Mouse (Mus musculus): Measurements from ENCODE around the gene Atp6ap1l. TPM values are rescaled to one million over a fixed set of nuclear protein-coding genes. Genes with fewer than 3 reads are reported as not detected.

The Atp6ap1l gene
- total and polyA plus RNA-seq, 3 experiments, result not detected

DNA sequence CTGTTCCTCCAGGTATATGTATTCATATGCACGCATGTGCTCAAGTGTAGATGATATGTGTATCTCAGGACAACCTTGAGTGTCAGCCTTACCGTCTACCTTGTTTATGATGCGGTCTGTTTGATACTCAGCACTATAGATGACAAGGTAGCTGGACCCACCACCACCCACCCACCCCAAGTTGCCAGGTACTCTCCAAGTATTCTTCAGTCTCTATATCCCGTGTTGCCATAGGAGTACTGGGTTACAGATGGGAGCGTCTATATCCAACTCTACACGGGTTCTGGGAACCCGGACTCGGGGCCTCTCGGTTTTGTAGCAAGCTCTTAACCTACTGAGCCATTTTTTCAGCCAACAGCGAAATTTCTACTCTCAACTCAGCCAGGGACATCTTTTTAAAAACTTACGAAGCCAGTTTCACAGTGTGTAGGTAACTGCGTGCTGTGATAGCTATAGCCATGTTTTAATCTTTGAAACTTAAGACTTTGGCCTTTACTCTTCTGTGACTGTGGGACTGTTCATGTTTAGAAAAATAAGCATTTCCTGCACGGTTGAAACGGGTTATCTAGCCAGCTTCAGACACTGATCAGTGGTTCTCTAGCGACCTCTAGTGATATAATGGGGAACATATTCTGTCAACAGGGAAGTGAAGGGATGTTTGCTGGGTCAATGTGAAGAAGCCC lies 64.5 kb downstream of the Atp6ap1l start:
- Histone ChIP-seq H3K4me1 (ENCODE audit: control insufficient read depth in 1 of 2, insufficient read depth in 2 of 2, low read length in 2 of 2) (peaks cover 7% of the 10 kb centered on the region in 2 experiments), H3K4me3 (ENCODE audit: control insufficient read depth in 1 of 2, insufficient read depth in 1 of 2, low read depth in 2 of 2, low read length in 2 of 2) (no peak overlapping the region), H3K36me3 (ENCODE audit: control insufficient read depth in 1 of 2, insufficient read depth in 2 of 2, low read length in 2 of 2) (peaks cover 0 to 13% of the 10 kb centered on the region in 2 experiments; a peak in 2 of 4 replicates), H3K27ac (ENCODE audit: control insufficient read depth, low read depth, low read length) (no peak overlapping the region), H3K79me2 (ENCODE audit: control insufficient read depth, insufficient read depth, low read length, poor library complexity) (no peaks in the 10 kb centered on the region), H3K27me3 (ENCODE audit: control insufficient read depth in 1 of 2, insufficient read depth in 2 of 2, low read length in 2 of 2) (no peaks in the 10 kb centered on the region), H3K9me3 (replicated peaks; ENCODE audit: insufficient read depth, low read length) (no peaks in the 10 kb centered on the region), H3K9ac (ENCODE audit: control insufficient read depth, low read depth, low read length, poor library complexity, severe bottlenecking) (no peak overlapping the region)
- TF ChIP-seq ZNF384 (IDR thresholded peaks at IDR 0.05; ENCODE audit: low read depth, low read length), result no peak
- peak; percentile 99 for TF ChIP-seq RAD21 (IDR thresholded peaks at IDR 0.05; ENCODE audit: low read depth, low read length)
- TF ChIP-seq ZC3H11A (IDR thresholded peaks at IDR 0.05; ENCODE audit: low read depth, low read length), result peak; percentile 94
- TF ChIP-seq SMC3 (IDR thresholded peaks at IDR 0.05; ENCODE audit: low read depth, low read length), result peak; percentile 95
- peak; percentile 75 for TF ChIP-seq ELF1 (IDR thresholded peaks at IDR 0.05; ENCODE audit: low read depth, low read length)
- peak; percentile 67 for TF ChIP-seq GATA1 (IDR thresholded peaks at IDR 0.05; ENCODE audit: low read depth, low read length)
- TF ChIP-seq CTCF (IDR thresholded peaks at IDR 0.05 in 2 of 3, conservative IDR thresholded peaks at IDR 0.05 in 1 of 3; ENCODE audit: control insufficient read depth in 1 of 3, insufficient read depth in 1 of 3, low read depth in 2 of 3, low read length in 3 of 3, poor library complexity in 1 of 3, severe bottlenecking in 1 of 3), result peak; percentile 52 to 96 (median 95)
- no peak for TF ChIP-seq TAL1 (IDR thresholded peaks at IDR 0.05; ENCODE audit: low read length)
- peak; percentile 84 for DNase-seq (ENCODE audit: low read depth, low spot score)

DNA sequence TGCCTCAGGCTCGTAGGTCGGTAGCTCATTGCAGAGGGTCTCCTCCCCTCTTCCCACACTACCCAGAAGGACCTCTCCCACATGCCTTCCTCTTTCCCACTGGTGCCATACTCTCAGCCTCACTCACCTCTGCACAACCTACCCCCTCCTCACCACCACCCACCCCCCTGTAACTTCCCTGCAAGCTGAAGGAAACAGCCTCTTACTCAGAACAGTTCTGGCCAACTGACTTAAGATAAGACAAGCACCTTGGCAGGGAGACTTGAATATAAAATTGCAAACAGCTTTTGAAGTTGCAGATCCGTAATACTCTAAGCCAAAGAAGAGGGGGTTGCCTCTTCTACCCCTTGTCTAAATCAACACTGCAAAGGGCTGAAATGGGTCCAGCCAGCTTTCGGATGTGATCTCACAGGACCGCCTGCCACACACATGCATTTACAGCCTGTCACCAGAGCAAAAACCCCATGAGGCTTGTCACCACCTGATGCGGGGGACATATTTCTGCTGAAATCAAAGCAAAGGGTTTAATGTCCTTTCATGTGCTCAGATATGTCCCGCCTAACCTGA lies 71.4 kb downstream of the Atp6ap1l start:
- DNase-seq (ENCODE audit: low read depth, low spot score), result peak; percentile 34
- TF ChIP-seq ETS1 (IDR thresholded peaks at IDR 0.05; ENCODE audit: low read depth, low read length), result peak; percentile 29; the same call in 1 of the 2 replicates
- TF ChIP-seq BHLHE40 (IDR thresholded peaks at IDR 0.05; ENCODE audit: borderline replicate concordance, low read depth, low read length), result no peak
- no peak for TF ChIP-seq MYB (IDR thresholded peaks at IDR 0.05; ENCODE audit: low read depth, low read length)
- no peak for TF ChIP-seq SMC3 (IDR thresholded peaks at IDR 0.05; ENCODE audit: low read depth, low read length)
- peak in 1 of 2 experiments; percentile 52; a peak in 2 of 4 replicates for TF ChIP-seq EP300 (IDR thresholded peaks at IDR 0.05; ENCODE audit: low read depth in 1 of 2, low read length in 2 of 2)
- TF ChIP-seq TBP (IDR thresholded peaks at IDR 0.05; ENCODE audit: low read depth, low read length), result no peak

More for the DNA sequence above, 71.4 kb downstream of the Atp6ap1l start:
- Histone ChIP-seq H3K4me1 (ENCODE audit: control insufficient read depth in 1 of 2, insufficient read depth in 2 of 2, low read length in 2 of 2) (peaks cover 2 to 10% of the 10 kb centered on the region in 2 experiments; a peak in 2 of 4 replicates), H3K9ac (ENCODE audit: control insufficient read depth, low read depth, low read length, poor library complexity, severe bottlenecking) (no peak overlapping the region), H3K9me3 (replicated peaks; ENCODE audit: insufficient read depth, low read length) (no peaks in the 10 kb centered on the region), H3K4me3 (ENCODE audit: control insufficient read depth in 1 of 2, insufficient read depth in 1 of 2, low read depth in 2 of 2, low read length in 2 of 2) (no peak overlapping the region), H3K79me2 (ENCODE audit: control insufficient read depth, insufficient read depth, low read length, poor library complexity) (no peaks in the 10 kb centered on the region), H3K36me3 (ENCODE audit: control insufficient read depth in 1 of 2, insufficient read depth in 2 of 2, low read length in 2 of 2) (peaks cover 0 to 6% of the 10 kb centered on the region in 2 experiments; a peak in 2 of 4 replicates), H3K27me3 (ENCODE audit: control insufficient read depth in 1 of 2, insufficient read depth in 2 of 2, low read length in 2 of 2) (no peaks in the 10 kb centered on the region), H3K27ac (ENCODE audit: control insufficient read depth, low read depth, low read length) (peak overlapping the region; percentile 13; the same call in 1 of the 2 replicates)

Other genes starting within 250 kb of the Atp6ap1l start
- gene Rps23, start 17.6 kb upstream of the Atp6ap1l start, total RNA-seq (2012; rRNA removed), result 2,047 and 2,086 TPM in 2 replicates
- gene Rps23, start 17.6 kb upstream of the Atp6ap1l start, polyA plus RNA-seq (2012; ENCODE audit: insufficient read depth in 1 of 2, insufficient read length in 2 of 2, low read depth in 1 of 2, low replicate concordance in 2 of 2, missing spikeins in 1 of 2), result 100 to 1,000 TPM in 1 of 2 experiments, not detected in 1; 389 TPM

Data from MEL (cell line).